15 mouse cellular contexts compared by ENCODE assay signal in the genomic region with DNA sequence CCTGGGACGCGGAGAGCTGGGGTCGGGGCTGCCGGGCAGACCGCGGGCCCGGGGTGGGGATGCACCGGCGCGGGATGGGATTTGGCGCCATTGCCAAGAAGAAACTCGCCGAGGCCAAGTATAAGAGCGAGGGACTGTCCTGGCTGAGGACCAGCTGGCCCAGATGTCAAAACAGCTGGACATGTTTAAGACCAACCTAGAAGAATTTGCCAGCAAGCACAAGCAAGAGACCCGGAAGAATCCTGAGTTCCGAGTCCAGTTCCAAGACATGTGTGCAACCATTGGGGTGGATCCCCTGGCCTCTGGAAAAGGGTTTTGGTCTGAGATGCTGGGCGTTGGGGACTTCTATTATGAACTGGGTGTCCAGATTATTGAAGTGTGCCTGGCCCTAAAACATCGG. TPM values are rescaled to one million over a fixed set of nuclear protein-coding genes. Genes with fewer than 3 reads are reported as not detected.
DNase-seq lines count a peak whose midpoint lies in the region.
"Had no signal": no experiment of that assay in that cellular context is flagged by ENCODE, and none has a peak within 500 bp of the region (broad histone marks: within the 10 kb centered on the region; RNA-seq: fewer than 3 reads in every experiment).

No protein-coding gene starts in this region.

- WGBS in heart, embryonic 10.5 days, result 88% methylated on average over 18 of the region's 18 CpGs

- H3K27me3 ChIP-seq in heart, embryonic 10.5 days (ENCODE audit: insufficient read depth, poor library complexity, severe bottlenecking), result no peaks in the 10 kb centered on the region
- H3K27me3 ChIP-seq: kidney, embryonic 15.5 days had no signal

- H3K4me1 ChIP-seq in heart, embryonic 10.5 days, result no peaks in the 10 kb centered on the region
- H3K4me1 ChIP-seq: hindbrain, embryonic 10.5 days; kidney, embryonic 15.5 days had no signal

- peak; percentile 37 to 47 for DNase-seq in heart, adult 18-20 months
- DNase-seq in heart, embryonic 10.5 days (ENCODE audit: low spot score), result no peak
- DNase-seq in testis, postnatal 10 days (ENCODE audit: low spot score), result peak; percentile 50
- no peak for DNase-seq in testis, postnatal 14 days (ENCODE audit: low spot score)
- peak; percentile 14 to 17 for DNase-seq in heart, postnatal 36 days
- DNase-seq in natural killer cell, adult 2 months (ENCODE audit: low spot score in 2 of 2), result no peak
- no peak for DNase-seq in adrenal gland, adult (ENCODE audit: inconsistent age in 2 of 2, low spot score in 1 of 2)
- DNase-seq in cerebellum, postnatal 36 days, result no peak
- DNase-seq: adrenal gland, adult 2 months; cerebellum, adult 18-20 months; midbrain, embryonic 14.5 days; right cerebral cortex, adult 18-20 months; thymus, postnatal 36 days had no signal

- intact Hi-C loops in heart, postnatal 36 days (cut with DNase I), result no loop called here

- no peak overlapping the region for H3K4me3 ChIP-seq in heart, embryonic 10.5 days
- H3K4me3 ChIP-seq: hindbrain, embryonic 10.5 days; kidney, embryonic 15.5 days had no signal

- no peak overlapping the region for H3K27ac ChIP-seq in heart, embryonic 10.5 days
- H3K27ac ChIP-seq: hindbrain, embryonic 10.5 days; kidney, embryonic 15.5 days had no signal

- no peaks in the 10 kb centered on the region for H3K36me3 ChIP-seq in heart, embryonic 10.5 days
- H3K36me3 ChIP-seq: hindbrain, embryonic 10.5 days; kidney, embryonic 15.5 days had no signal

- H3K9me3 ChIP-seq in heart, embryonic 10.5 days, result no peaks in the 10 kb centered on the region
- H3K9me3 ChIP-seq: hindbrain, embryonic 10.5 days; kidney, embryonic 15.5 days had no signal

RNA-seq across cellular contexts. Expression of gene Poc5, which starts 11.2 kb away (rescaled TPM):
- total RNA-seq in heart, adult 18-20 months (2021), result 10 to 100 TPM; 10.7 to 12.4 TPM
- polyA plus RNA-seq in heart, embryonic 10.5 days (2016; fragmentation: Nextera tagmentation; extraction: Ambion mirVana), result 13.3 TPM in 2 replicates
- total RNA-seq in heart, postnatal 36 days (2021), result 1 to 10 TPM; 8.9 to 9.9 TPM

Comparison
In these comparisons a context has a peak if more than half of its experiments do, and no peak if none do; other contexts are left out.
1. DNase-seq: peak in heart, adult 18-20 months (2 of 2), testis, postnatal 10 days (single experiment) and heart, postnatal 36 days (2 of 2); none in heart, embryonic 10.5 days (single experiment), testis, postnatal 14 days (single experiment), natural killer cell, adult 2 months (0 of 2), adrenal gland, adult (0 of 2) and cerebellum, postnatal 36 days (0 of 2).